Mouse (Mus musculus) liver, postnatal 0 days (tissue): ENCODE results near the gene a.

ENCODE experiments used
- CTCF ChIP-seq: sonication (generic); IDR thresholded peaks from 2 replicates; pipeline ENCODE4 v1.5.1; 2016; ENCODE audit warnings: antibody characterized with exemption, low read depth
- EP300 ChIP-seq: IDR thresholded peaks from 2 replicates; pipeline ENCODE4 v1.6.1; 2016; ENCODE audit warnings: antibody characterized with exemption, low read depth, mild to moderate bottlenecking

DNA sequence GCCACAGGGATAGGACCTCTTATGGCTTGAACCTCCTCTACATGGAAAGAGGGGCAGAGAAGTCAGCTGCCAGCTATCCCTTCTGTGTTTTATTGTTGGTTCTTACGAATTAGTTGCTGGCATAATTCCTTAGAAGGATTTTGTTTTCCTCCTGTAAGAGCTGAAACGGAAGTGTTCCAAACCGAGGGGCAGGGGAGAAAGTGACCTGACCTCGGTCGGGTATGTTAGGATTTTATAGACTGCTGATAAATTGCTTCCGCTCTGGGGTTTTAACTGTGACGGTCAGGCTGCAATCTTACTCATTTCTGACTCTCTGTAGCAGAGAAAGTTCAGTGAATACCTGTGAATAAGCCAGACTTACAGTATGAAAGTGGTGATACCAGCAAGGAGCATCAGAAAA is 158.2 kb downstream of the a start:
- TF ChIP-seq EP300 (no peak), CTCF (no peak)
